Mouse (Mus musculus): ENCODE measurements around the gene Lgals3bp.

DNA sequence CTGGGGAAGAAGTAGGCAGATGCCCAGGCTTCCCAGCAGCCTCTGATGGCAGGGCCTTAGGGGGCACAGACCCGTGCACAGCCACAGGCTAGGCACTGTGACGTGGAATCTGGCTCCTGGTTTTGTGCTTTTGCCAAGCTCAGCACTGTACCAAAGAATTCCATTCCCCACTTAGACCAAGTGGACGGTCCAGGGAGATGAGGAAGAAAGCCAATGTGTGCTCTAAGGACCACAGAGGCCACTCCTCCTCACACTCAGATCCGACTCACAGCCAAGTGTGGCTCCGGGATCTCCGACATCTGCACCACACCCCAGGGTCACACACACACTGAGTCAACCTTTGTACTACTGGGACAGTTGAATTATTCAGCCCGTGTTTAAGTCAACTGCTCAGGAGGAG, 14.2 kb upstream of the Lgals3bp start:
- no peak for TF ChIP-seq CHD2 (IDR thresholded peaks at IDR 0.05; ENCODE audit: low read depth, low read length)
- TF ChIP-seq MAFK (IDR thresholded peaks at IDR 0.05; ENCODE audit: insufficient read depth, low read depth, low read length), result no peak
- TF ChIP-seq ZC3H11A (IDR thresholded peaks at IDR 0.05; ENCODE audit: borderline replicate concordance, low read depth, low read length), result no peak

Measured in ES-E14 (cell line).